Comparison of ENCODE assay signal across 18 mouse cellular contexts in the genomic region with DNA sequence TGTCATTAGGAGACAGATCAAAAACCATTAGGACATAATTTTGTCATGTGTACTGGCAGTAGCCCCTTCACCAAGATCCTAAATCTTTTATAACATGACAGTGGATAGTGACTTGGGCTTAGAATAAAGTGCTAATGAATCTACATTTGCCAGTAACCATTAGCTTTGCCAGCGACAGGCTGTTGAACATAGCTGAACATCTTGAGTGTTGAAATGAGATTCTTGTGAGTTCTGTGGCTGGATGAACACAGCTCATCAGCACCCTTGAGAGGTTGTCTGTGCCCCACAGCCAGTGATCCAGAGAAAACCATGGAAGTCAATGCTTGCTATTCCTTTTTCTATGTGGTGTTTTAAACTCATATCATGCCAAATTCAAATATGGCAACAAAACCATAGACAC. TPM values are rescaled to one million over a fixed set of nuclear protein-coding genes. Genes with fewer than 3 reads are reported as not detected.
A peak's percentile ranks its signal among the peaks of the same experiment; 100 is the strongest.
DNase-seq lines count a peak whose midpoint lies in the region; ATAC-seq and TF ChIP-seq lines count a peak whose summit lies in the region.
"Had no signal": no experiment of that assay in that cellular context is flagged by ENCODE, and none has a peak within 500 bp of the region (broad histone marks: within the 10 kb centered on the region; RNA-seq: fewer than 3 reads in every experiment).

No protein-coding gene starts in this region.

- no peak overlapping the region for H3K4me3 ChIP-seq in forebrain, embryonic 11.5 days (ENCODE audit: low read depth, low read length)
- no peak overlapping the region for H3K4me3 ChIP-seq in forebrain, embryonic 10.5 days
- peak overlapping the region; percentile 98 for H3K4me3 ChIP-seq in megakaryocyte, embryonic 14.5 days (replicated peaks)
- peak overlapping the region; percentile 79 for H3K4me3 ChIP-seq in forebrain, postnatal 0 days (ENCODE audit: low read depth, low read length)
- H3K4me3 ChIP-seq in midbrain, postnatal 0 days (ENCODE audit: low read depth, low read length) = peak overlapping the region; percentile 81
- H3K4me3 ChIP-seq: erythroblast, embryonic 14.5 days; heart, embryonic 13.5 days had no signal

- no peak for ATAC-seq in forebrain, embryonic 11.5 days (replicated peaks; ENCODE audit: low FRiP score)
- ATAC-seq in megakaryocyte, adult 5-6 weeks (ENCODE audit: poor library complexity, severe bottlenecking) = no peak
- peak; percentile 38; the same call in 1 of the 2 replicates for ATAC-seq in forebrain, postnatal 0 days
- no peak for ATAC-seq in midbrain, postnatal 0 days (ENCODE audit: low FRiP score)

- TF ChIP-seq CTCF in forebrain, postnatal 0 days (IDR thresholded peaks at IDR 0.05; ENCODE audit: low read depth) = no peak
- TF ChIP-seq CTCF in midbrain, postnatal 0 days (IDR thresholded peaks at IDR 0.05) = no peak

- no peaks in the 10 kb centered on the region for H3K27me3 ChIP-seq in forebrain, embryonic 11.5 days (ENCODE audit: control insufficient read depth, insufficient read depth, low read length)
- H3K27me3 ChIP-seq in forebrain, embryonic 10.5 days (ENCODE audit: poor library complexity, severe bottlenecking) = peaks cover 16% of the 10 kb centered on the region
- H3K27me3 ChIP-seq in megakaryocyte, embryonic 14.5 days (replicated peaks) = no peaks in the 10 kb centered on the region
- H3K27me3 ChIP-seq in forebrain, postnatal 0 days (ENCODE audit: insufficient read depth, low read length) = no peaks in the 10 kb centered on the region
- H3K27me3 ChIP-seq in midbrain, postnatal 0 days (ENCODE audit: insufficient read depth, low read length) = no peaks in the 10 kb centered on the region

- no peaks in the 10 kb centered on the region; the same call in 1 of the 2 replicates for H3K9me3 ChIP-seq in forebrain, embryonic 11.5 days (ENCODE audit: control insufficient read depth, low read length)
- 0 out of 2 replicates have a peak, but pooled peaks cover 3% of the 10 kb centered on the region for H3K9me3 ChIP-seq in forebrain, embryonic 10.5 days
- H3K9me3 ChIP-seq in megakaryocyte, embryonic 14.5 days = no peaks in the 10 kb centered on the region
- H3K9me3 ChIP-seq in forebrain, postnatal 0 days (ENCODE audit: low read length) = no peaks in the 10 kb centered on the region
- H3K9me3 ChIP-seq in midbrain, postnatal 0 days (ENCODE audit: low read length) = no peaks in the 10 kb centered on the region
- H3K9me3 ChIP-seq: heart, embryonic 13.5 days had no signal

- peaks cover 6% of the 10 kb centered on the region; the same call in 1 of the 2 replicates for H3K4me1 ChIP-seq in forebrain, embryonic 11.5 days (replicated peaks; ENCODE audit: control insufficient read depth, insufficient read depth, low read length)
- peaks cover 49% of the 10 kb centered on the region for H3K4me1 ChIP-seq in forebrain, embryonic 10.5 days
- H3K4me1 ChIP-seq in megakaryocyte, embryonic 14.5 days = peaks cover 43% of the 10 kb centered on the region
- 0 out of 2 replicates have a peak, but pooled peaks cover 8% of the 10 kb centered on the region for H3K4me1 ChIP-seq in forebrain, postnatal 0 days (ENCODE audit: insufficient read depth)
- peaks cover 5% of the 10 kb centered on the region; the same call in 1 of the 2 replicates for H3K4me1 ChIP-seq in midbrain, postnatal 0 days (ENCODE audit: insufficient read depth, low read length)

- H3K4me2 ChIP-seq in forebrain, embryonic 11.5 days (ENCODE audit: low read depth, low read length, severe bottlenecking) = peak overlapping the region; percentile 1; the same call in 1 of the 2 replicates
- H3K4me2 ChIP-seq in forebrain, postnatal 0 days (ENCODE audit: low read depth) = peak overlapping the region; percentile 68
- peak overlapping the region; percentile 79 for H3K4me2 ChIP-seq in midbrain, postnatal 0 days (ENCODE audit: low read depth, low read length, poor library complexity, severe bottlenecking)
- H3K4me2 ChIP-seq: heart, embryonic 13.5 days had no signal

- DNase-seq in forebrain, embryonic 11.5 days (ENCODE audit: low spot score) = no peak
- no peak for DNase-seq in forebrain, embryonic 10.5 days (ENCODE audit: extremely low spot score, low spot score)
- peak; percentile 57 for DNase-seq in forebrain, postnatal 0 days
- no peak for DNase-seq in midbrain, postnatal 0 days (ENCODE audit: low spot score)
- no peak for DNase-seq in kidney, postnatal 4 days
- no peak for DNase-seq in right cerebral cortex, postnatal 25 days
- DNase-seq: cerebellum, postnatal 36 days; kidney, adult 18-20 months; kidney, postnatal 10 days; liver; lung, adult 18-20 months; lung, postnatal 4 days; thymus, adult 18-20 months had no signal

- no peak overlapping the region for H3K27ac ChIP-seq in forebrain, embryonic 11.5 days (ENCODE audit: low read depth, low read length)
- no peak overlapping the region for H3K27ac ChIP-seq in forebrain, embryonic 10.5 days
- no peak overlapping the region for H3K27ac ChIP-seq in forebrain, postnatal 0 days (ENCODE audit: low read depth, low read length)
- 0 out of 2 replicates have a peak overlapping the region, but pooled peaks have one; percentile 3 for H3K27ac ChIP-seq in midbrain, postnatal 0 days (ENCODE audit: low read depth, low read length)
- H3K27ac ChIP-seq: heart, embryonic 13.5 days had no signal

- 0 out of 2 replicates have a peak, but pooled peaks cover 2% of the 10 kb centered on the region for H3K36me3 ChIP-seq in forebrain, embryonic 11.5 days (ENCODE audit: control insufficient read depth, insufficient read depth, low read length)
- H3K36me3 ChIP-seq in forebrain, embryonic 10.5 days (replicated peaks) = peaks cover 4% of the 10 kb centered on the region; the same call in 1 of the 2 replicates
- H3K36me3 ChIP-seq in megakaryocyte, embryonic 14.5 days (replicated peaks; ENCODE audit: low read length) = peaks cover 87% of the 10 kb centered on the region
- H3K36me3 ChIP-seq in forebrain, postnatal 0 days (ENCODE audit: insufficient read depth) = no peaks in the 10 kb centered on the region; the same call in 1 of the 2 replicates
- no peaks in the 10 kb centered on the region for H3K36me3 ChIP-seq in midbrain, postnatal 0 days (ENCODE audit: insufficient read depth, low read length)
- H3K36me3 ChIP-seq: heart, embryonic 13.5 days had no signal

- WGBS in forebrain, embryonic 11.5 days = 88% methylated on average over 1 of the region's 1 CpGs
- WGBS in forebrain, embryonic 10.5 days = 88% methylated on average over 1 of the region's 1 CpGs
- 51% methylated on average over 1 of the region's 1 CpGs for WGBS in forebrain, postnatal 0 days
- 64% methylated on average over 1 of the region's 1 CpGs for WGBS in midbrain, postnatal 0 days

- no peak overlapping the region for H3K9ac ChIP-seq in forebrain, embryonic 11.5 days (ENCODE audit: low read length)
- H3K9ac ChIP-seq in forebrain, postnatal 0 days = peak overlapping the region; percentile 18; the same call in 1 of the 2 replicates
- 0 out of 2 replicates have a peak overlapping the region, but pooled peaks have one; percentile 15 for H3K9ac ChIP-seq in midbrain, postnatal 0 days (replicated peaks; ENCODE audit: low read length, poor library complexity, severe bottlenecking)
- H3K9ac ChIP-seq: heart, embryonic 13.5 days had no signal

RNA-seq across cellular contexts. Expression of a gene that starts 5.7 kb away (rescaled TPM):
- 9.2 and 9.5 TPM in 2 replicates for polyA plus RNA-seq in forebrain, embryonic 11.5 days (2014; fragmentation: Nextera tagmentation; extraction: Ambion mirVana)
- 3.3 and 3.5 TPM in 2 replicates for polyA plus RNA-seq in forebrain, embryonic 10.5 days (2016; fragmentation: Nextera tagmentation; extraction: Ambion mirVana)
- 9.2 and 16.7 TPM in 2 replicates for polyA plus RNA-seq in megakaryocyte, embryonic 14.5 days (2012; ENCODE audit: insufficient read depth, low replicate concordance)
- 13.3 and 17.4 TPM in 2 replicates for total RNA-seq in megakaryocyte, adult 5-6 weeks (2015)
- 5.6 and 6.9 TPM in 2 replicates for total RNA-seq in megakaryocyte, adult 5-6 weeks (2017)
- 30.4 and 34.7 TPM in 2 replicates for total RNA-seq in forebrain, postnatal 0 days (2014; rRNA removed)
- 8.1 and 13.9 TPM in 2 replicates for polyA plus RNA-seq in forebrain, postnatal 0 days (2015; fragmentation: Nextera tagmentation; extraction: Ambion mirVana)
- 66.1 and 74.0 TPM in 2 replicates for total RNA-seq in midbrain, postnatal 0 days (2014; rRNA removed)
- polyA plus RNA-seq in midbrain, postnatal 0 days (2015; fragmentation: Nextera tagmentation; extraction: Ambion mirVana) = 15.6 and 16.0 TPM in 2 replicates
- total RNA-seq: MEL had no signal
- polyA plus RNA-seq: erythroblast, embryonic 14.5 days had no signal

RNA-seq across cellular contexts. Expression of a gene that starts 59.2 kb away (rescaled TPM):
- polyA plus RNA-seq in forebrain, embryonic 11.5 days (2014; fragmentation: Nextera tagmentation; extraction: Ambion mirVana) = 0.05 and 0.20 TPM in 2 replicates
- not detected in 2 replicates for polyA plus RNA-seq in forebrain, embryonic 10.5 days (2016; fragmentation: Nextera tagmentation; extraction: Ambion mirVana)
- not detected in 2 replicates for polyA plus RNA-seq in megakaryocyte, embryonic 14.5 days (2012; ENCODE audit: insufficient read depth, low replicate concordance)
- total RNA-seq in megakaryocyte, adult 5-6 weeks (2015) = under 0.01 and 0.07 TPM in 2 replicates
- total RNA-seq in megakaryocyte, adult 5-6 weeks (2017) = 0.04 TPM in 1 of 2 replicates, not detected in the other
- total RNA-seq in forebrain, postnatal 0 days (2014; rRNA removed) = 9.6 and 11.3 TPM in 2 replicates
- 0.42 and 1.0 TPM in 2 replicates for polyA plus RNA-seq in forebrain, postnatal 0 days (2015; fragmentation: Nextera tagmentation; extraction: Ambion mirVana)
- total RNA-seq in midbrain, postnatal 0 days (2014; rRNA removed) = 17.6 and 17.7 TPM in 2 replicates
- polyA plus RNA-seq in midbrain, postnatal 0 days (2015; fragmentation: Nextera tagmentation; extraction: Ambion mirVana) = 1.4 and 1.7 TPM in 2 replicates
- total RNA-seq: MEL had no signal

Comparison
In these comparisons a context has a peak if more than half of its experiments do, and no peak if none do; other contexts are left out.
1. H3K4me3 ChIP-seq: peak in megakaryocyte, embryonic 14.5 days (single experiment), forebrain, postnatal 0 days (single experiment) and midbrain, postnatal 0 days (single experiment); none in forebrain, embryonic 11.5 days (single experiment) and forebrain, embryonic 10.5 days (single experiment).
2. H3K4me2 ChIP-seq: peak in every context shown above with its lines; median percentile 79 in midbrain, postnatal 0 days; 68 in forebrain, postnatal 0 days; 1 in forebrain, embryonic 11.5 days.